Mouse (Mus musculus): ENCODE results near the gene Gm2a.
A peak's percentile ranks its signal among the peaks of the same experiment; 100 is the strongest.

Gm2a gene

DNA sequence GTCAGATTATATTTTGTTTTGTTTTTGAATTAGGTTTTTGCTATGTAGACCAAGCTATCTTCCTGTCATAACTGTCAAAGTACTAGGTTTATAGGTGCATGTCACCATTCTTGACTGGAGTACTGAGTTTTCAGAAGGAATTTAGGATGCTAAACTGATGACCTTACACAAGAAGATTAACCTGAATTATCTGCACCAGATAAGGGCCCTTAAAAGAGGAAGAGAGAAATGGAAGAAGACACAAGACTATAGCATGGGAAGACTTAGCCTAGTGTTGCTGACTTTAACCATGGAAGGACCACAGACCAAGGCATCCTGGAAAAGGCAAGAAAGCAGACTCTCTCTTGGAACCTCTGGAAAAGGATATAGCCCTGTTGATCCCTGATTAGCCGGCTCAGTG lies 35.3 kb downstream of the Gm2a start:
- DNase-seq: no peak

GRCm38 (mm10) chr11:55134407-55134806 lies 36.5 kb downstream of the Gm2a start:
- DNase-seq: no peak

GRCm38 (mm10) chr11:55134871-55135270 lies 37.0 kb downstream of the Gm2a start:
- DNase-seq: no peak

DNA sequence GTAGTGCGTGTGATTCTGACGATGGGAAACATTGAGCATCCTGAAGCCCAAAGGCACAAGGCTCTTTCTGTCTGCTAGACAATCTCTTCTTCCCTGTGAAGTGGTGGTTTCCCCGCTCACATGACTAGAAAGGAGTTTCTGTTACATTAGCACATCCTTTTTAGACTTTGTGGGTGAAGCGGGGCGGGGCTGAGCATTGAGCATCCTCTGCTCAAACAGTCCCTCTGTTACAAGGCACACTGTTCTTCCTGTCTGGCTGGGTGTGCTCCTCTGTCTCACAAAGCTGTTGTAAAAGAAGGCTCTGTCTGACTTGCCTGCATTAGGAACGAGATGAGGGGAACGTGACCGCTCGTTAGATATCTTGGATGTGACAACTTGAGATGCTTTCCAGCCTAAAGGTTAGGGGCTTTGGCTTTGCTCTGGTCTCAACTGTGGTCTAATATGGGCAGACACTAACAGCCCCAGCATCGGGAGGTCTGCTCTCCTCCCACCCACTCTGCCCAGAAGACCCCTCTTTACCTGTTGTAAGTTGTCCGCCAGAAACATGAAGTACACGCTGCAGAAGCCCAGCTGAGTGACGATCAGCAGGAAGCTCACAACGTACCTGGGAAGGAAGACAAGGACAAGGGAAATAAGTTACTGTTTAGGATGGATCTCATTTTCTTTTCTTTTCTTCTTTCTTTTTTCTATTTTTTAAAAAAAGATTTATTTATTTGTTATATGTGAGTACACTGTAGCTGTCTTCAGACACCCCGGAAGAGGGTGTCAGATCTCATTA lies 39.0 kb downstream of the Gm2a start:
- no peak for DNase-seq

DNA sequence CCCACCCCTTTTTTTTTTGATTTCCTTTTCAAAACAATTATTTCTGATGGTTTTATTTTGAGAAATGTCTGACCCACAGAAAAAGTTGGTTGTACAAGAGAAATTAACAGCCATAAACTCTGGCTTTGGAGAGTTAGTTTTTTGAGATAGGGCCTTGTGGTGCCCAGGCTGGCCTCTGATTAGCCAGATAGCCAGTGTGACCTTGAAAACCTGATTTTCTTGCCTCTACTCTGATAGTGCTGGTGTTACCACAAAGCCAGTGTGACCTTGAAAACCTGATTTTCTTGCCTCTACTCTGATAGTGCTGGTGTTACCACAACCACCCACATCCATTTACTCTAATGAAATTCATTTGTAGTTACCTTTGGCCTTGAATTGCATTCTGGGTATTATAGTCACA lies 39.7 kb downstream of the Gm2a start:
- DNase-seq: no peak

DNA sequence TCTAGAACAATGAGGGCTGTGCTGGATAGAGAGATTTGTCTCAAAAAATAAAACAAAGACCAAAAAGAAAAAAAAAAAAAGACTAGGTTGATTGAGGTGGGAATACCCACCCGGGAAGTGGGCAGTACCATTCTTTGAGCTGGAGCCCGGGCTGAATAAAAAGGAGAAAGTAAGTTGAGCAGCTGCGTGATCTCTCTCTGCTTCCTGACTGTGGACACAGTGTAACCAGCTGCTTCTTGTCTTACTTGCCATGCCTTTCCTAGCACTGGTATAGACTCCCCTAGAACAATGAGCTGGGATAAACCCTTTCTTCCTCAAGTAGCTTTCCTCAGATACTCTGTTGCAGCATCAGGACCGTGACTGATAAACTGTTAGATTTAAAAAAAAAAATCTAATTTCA lies 43.6 kb downstream of the Gm2a start:
- DNase-seq: no peak

DNA sequence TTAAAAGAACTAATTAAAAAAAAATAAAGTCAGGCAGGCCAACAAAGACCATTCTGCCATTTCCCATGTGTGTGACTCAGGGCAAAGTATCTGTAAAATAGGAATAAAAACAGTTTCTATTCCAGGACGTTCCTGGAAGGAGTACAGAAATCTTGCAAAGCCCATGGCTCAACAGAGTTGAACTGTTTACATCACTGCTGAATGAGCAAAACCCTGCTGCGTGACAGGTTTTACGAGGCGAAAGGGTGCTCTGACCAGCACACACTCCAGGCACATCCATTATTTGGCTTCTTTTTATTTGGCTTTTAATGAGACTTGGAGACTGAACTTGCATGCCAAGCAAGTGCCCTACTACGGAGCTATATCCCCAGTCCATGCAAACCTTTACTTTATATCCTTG lies 46.1 kb downstream of the Gm2a start:
- no peak for DNase-seq

- DNase-seq: no peak
Observed at GRCm38 (mm10) chr11:55146855-55147254, 48.9 kb downstream of the Gm2a start.

DNA sequence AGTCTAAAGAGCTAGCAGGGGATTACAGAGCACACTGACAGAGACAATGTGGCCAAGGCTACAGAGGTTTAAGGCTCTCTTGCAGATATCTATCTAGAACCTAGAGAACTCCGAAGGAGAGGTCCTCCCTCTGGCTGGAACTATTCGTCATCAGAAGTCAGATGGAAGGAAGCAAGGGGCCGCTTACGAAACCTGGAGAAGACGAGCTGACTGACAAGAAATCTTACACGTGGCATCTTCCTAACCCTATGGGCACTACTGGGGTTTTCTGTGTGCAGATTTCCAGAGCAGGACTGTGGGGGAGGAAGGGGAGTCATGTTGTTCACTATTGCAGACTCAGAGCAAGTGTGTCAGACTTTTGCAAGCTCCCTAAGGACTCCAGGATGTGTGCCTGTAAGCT lies 49.5 kb downstream of the Gm2a start:
- no peak for DNase-seq

- no peak for DNase-seq
Observed at GRCm38 (mm10) chr11:55148461-55148860, 50.5 kb downstream of the Gm2a start.

- no peak for DNase-seq
Observed at GRCm38 (mm10) chr11:55151608-55152007, 53.7 kb downstream of the Gm2a start, which contains the start of gene Slc36a3. Gene Slc36a3, minus strand, starts transcription at chr11:55151708.

DNA sequence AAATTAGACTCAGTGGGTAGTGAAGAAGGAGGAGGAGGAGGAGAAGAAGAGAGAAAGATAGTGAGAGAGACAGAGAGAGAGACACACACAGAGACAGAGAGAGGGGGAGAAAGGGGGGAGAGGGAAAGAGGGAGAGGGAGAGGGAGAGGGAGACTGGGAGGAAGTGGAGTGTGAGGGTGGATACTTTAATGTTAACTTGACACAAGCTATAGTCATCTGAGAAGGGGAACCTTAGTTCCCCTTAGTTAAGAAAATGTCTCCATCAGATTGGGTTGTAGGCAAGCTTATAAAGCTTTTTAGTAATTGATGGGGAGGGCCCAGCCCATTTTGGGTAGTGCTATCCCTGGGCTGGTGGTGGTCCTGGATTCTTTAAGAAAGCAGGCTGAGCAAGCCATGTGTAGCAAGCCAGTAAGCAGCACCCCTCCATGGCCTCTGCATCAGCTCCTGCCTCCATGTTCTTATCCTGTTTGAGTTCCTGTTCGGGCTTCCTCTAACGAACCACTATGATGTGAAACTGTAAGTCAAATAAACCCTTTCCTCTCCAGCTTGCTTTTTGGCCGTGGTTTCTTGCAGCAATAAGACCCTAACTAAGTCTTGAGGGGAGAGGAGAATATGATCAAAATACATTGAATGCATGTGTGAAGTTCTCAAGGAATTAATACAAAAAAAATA lies 56.6 kb downstream of the Gm2a start:
- DNase-seq: no peak

- no peak for DNase-seq
Observed at GRCm38 (mm10) chr11:55155070-55155421, 57.1 kb downstream of the Gm2a start.

DNA sequence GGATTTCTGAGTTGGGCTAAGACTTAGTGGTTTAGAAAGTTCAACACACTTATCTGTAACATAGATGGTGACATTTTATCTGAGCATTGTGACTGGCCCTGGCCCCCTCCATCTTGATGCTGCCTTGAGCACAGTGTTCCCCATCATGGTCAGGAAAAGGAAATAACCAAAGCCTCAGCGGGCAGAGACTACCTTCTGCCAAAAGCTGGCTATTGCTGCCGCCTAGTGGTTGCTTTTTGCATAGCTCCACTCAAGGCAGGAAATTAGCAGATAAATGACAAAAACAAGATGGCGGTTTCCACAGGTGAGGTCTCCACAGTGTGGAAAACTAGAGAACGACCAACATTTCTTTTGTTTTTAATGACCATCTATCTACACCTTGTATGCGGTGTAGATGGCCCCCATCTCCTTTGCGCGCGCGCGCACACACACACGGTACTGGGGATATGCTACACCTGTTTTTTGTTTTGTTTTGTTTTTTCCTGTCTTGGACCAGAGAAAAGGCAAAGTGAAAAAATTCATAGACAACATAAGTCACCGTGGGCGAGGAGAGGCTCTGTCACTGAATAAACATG lies 61.0 kb downstream of the Gm2a start:
- DNase-seq: peak; percentile 85 to 92

All from kidney, postnatal 25 days (tissue).